Mouse (Mus musculus): ENCODE measurements at regions not wholly inside any gene's neighbourhood (a gene's known extent, or its start where the extent isn't known, plus 50 kb on each side); places are given as distances from the start of the nearest gene placed in this dataset.

DNA sequence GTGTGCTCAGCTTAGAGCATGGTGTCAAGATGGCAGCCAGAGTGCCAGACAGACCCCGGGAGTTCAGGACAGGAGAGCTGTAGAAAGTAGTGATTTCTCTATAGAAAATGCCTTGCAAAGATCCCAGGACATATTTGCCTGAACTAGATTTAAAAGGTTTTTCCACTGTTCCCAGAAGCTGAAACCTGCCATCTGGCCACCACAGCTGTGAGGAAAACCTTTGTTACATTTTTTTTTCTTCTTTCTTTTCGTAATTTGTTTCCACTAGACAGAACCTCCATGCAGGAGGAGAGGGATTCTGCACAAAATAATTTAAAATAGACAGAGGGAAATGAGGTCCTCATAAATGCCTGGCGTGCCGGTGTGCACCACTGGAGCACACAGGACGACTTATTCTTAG is 489.6 kb downstream of the Etnk1 start:
- DNase-seq (no peak), ATAC-seq (no peak)
- Histone ChIP-seq H3K27ac (ENCODE audit: low read depth) (no peak overlapping the region), H3K4me1 (ENCODE audit: insufficient read depth) (no peaks in the 10 kb centered on the region), H3K36me3 (replicated peaks; ENCODE audit: insufficient read depth, low read length) (no peaks in the 10 kb centered on the region), H3K27me3 (ENCODE audit: insufficient read depth, low read length) (no peaks in the 10 kb centered on the region), H3K4me2 (ENCODE audit: low read depth, low read length) (no peak overlapping the region), H3K9ac (replicated peaks) (no peak overlapping the region), H3K9me3 (ENCODE audit: low read length) (peaks cover 6% of the 10 kb centered on the region; the same call in 1 of the 2 replicates), H3K4me3 (ENCODE audit: low read depth, low read length) (no peak overlapping the region)
- no peak for TF ChIP-seq EP300 (IDR thresholded peaks at IDR 0.05; ENCODE audit: low read depth)
- no peak for TF ChIP-seq CTCF (IDR thresholded peaks at IDR 0.05; ENCODE audit: low read depth)
- 72% methylated on average over 5 of the region's 5 CpGs for WGBS (ENCODE audit: insufficient replicate concordance)

DNA sequence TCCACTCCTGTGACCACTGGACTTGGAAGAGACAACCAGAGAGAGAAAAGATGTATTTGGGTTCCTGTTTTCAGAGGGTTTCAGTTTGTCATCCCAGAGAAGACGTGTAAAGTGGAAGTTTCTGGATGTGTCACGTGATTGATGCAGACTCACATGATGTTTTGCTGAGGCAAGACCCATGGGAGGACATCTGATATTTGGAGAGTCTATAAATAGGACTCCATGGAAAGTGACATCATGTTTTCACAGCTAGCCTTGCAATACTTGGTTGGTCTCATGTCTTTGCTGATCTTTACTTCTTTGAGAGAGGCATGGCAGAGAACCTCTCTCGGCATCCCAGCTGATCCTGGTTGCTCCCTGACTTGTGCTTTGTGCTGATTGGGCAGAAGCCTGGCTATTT is 493.8 kb downstream of the Etnk1 start:
- WGBS (ENCODE audit: insufficient replicate concordance), result 57% methylated on average over 3 of the region's 3 CpGs
- no peaks in the 10 kb centered on the region for H3K9me3 ChIP-seq (ENCODE audit: low read length)
- DNase-seq, result no peak
- H3K27ac ChIP-seq (ENCODE audit: low read depth), result no peak overlapping the region
- no peaks in the 10 kb centered on the region for H3K4me1 ChIP-seq (ENCODE audit: insufficient read depth)
- TF ChIP-seq EP300 (IDR thresholded peaks at IDR 0.05; ENCODE audit: low read depth) (no peak), CTCF (IDR thresholded peaks at IDR 0.05; ENCODE audit: low read depth) (no peak)
- no peaks in the 10 kb centered on the region for H3K36me3 ChIP-seq (replicated peaks; ENCODE audit: insufficient read depth, low read length)
- no peak overlapping the region for H3K4me2 ChIP-seq (ENCODE audit: low read depth, low read length)
- no peak overlapping the region for H3K4me3 ChIP-seq (ENCODE audit: low read depth, low read length)
- no peaks in the 10 kb centered on the region for H3K27me3 ChIP-seq (ENCODE audit: insufficient read depth, low read length)
- H3K9ac ChIP-seq (replicated peaks), result no peak overlapping the region
- ATAC-seq, result no peak

DNA sequence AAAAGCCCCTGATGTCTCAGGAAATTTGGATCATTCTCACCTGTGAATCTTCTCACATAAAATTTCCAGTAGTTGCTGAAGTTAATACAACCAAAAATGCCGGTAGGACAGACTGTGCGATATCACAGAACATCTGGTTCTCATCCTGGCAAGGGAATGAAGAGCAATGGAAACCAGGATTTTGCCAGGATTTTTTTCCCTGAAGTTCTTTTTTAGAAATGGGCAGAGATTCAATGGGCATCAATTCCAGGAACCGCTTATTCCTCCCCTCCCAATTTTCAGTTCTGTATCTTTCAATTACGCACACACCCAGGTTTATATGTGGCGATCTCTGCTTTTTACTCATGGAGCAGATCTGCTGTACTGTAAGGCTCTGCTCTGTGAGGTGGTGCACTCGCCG is 496.3 kb downstream of the Etnk1 start:
- Histone ChIP-seq H3K27me3 (ENCODE audit: insufficient read depth, low read length) (no peaks in the 10 kb centered on the region), H3K4me3 (ENCODE audit: low read depth, low read length) (no peak overlapping the region), H3K9ac (replicated peaks) (no peak overlapping the region), H3K4me1 (ENCODE audit: insufficient read depth) (no peaks in the 10 kb centered on the region), H3K36me3 (replicated peaks; ENCODE audit: insufficient read depth, low read length) (no peaks in the 10 kb centered on the region), H3K9me3 (ENCODE audit: low read length) (no peaks in the 10 kb centered on the region), H3K27ac (ENCODE audit: low read depth) (no peak overlapping the region), H3K4me2 (ENCODE audit: low read depth, low read length) (no peak overlapping the region)
- no peak for ATAC-seq
- no peak for TF ChIP-seq EP300 (IDR thresholded peaks at IDR 0.05; ENCODE audit: low read depth)
- no peak for TF ChIP-seq CTCF (IDR thresholded peaks at IDR 0.05; ENCODE audit: low read depth)
- DNase-seq, result no peak
- 83% methylated on average over 7 of the region's 7 CpGs for WGBS (ENCODE audit: insufficient replicate concordance)

DNA sequence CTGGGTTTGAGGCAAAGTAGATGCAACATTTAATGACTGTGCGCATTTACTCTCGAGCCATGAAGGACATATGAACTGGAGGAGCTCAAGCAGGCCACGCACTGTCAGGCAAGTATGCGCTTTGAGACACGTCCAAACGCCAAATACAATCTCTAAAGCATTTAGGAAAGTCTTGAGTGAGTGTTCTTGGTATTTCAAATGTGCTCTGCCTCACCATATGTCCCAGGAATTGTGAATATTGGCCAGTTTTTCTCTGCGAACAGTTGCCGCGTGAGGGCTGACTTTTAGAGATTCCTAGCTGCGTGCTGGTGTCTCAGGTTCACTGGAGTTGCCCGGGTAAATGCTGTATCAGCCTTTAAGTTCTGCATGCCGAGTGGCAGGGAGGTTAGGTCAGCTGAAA is 498.4 kb downstream of the Etnk1 start:
- H3K36me3 ChIP-seq (replicated peaks; ENCODE audit: insufficient read depth, low read length), result no peaks in the 10 kb centered on the region
- 76% methylated on average over 12 of the region's 12 CpGs for WGBS (ENCODE audit: insufficient replicate concordance)
- no peak for TF ChIP-seq EP300 (IDR thresholded peaks at IDR 0.05; ENCODE audit: low read depth)
- no peak for TF ChIP-seq CTCF (IDR thresholded peaks at IDR 0.05; ENCODE audit: low read depth)

DNA sequence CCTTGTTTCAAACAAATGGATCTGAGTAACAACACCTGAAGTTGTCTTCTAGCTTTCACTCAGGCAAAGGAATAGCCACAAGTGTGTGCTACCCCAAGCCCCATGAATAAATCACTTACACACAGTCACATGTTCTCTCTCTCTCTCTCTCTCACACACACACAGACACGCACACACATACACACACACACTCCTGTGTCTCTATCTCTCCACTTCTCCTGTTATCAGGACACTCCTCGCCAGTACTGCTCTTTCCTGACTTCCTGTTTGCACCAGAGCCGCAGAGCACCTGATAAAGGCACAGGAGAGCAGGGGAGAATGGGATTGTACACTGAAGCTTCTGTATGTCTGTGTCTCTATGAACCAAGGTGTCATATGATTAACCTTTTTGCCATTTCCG is 501.5 kb downstream of the Etnk1 start:
- H3K4me3 ChIP-seq (ENCODE audit: low read depth, low read length), result no peak overlapping the region
- H3K9ac ChIP-seq (replicated peaks), result no peak overlapping the region
- WGBS (ENCODE audit: insufficient replicate concordance), result 55% methylated on average over 4 of the region's 4 CpGs
- H3K27me3 ChIP-seq (ENCODE audit: insufficient read depth, low read length), result no peaks in the 10 kb centered on the region
- H3K9me3 ChIP-seq (ENCODE audit: low read length), result no peaks in the 10 kb centered on the region
- ATAC-seq (no peak), DNase-seq (no peak)
- no peak for TF ChIP-seq EP300 (IDR thresholded peaks at IDR 0.05; ENCODE audit: low read depth)
- no peak for TF ChIP-seq CTCF (IDR thresholded peaks at IDR 0.05; ENCODE audit: low read depth)
- no peaks in the 10 kb centered on the region for H3K4me1 ChIP-seq (ENCODE audit: insufficient read depth)
- no peaks in the 10 kb centered on the region for H3K36me3 ChIP-seq (replicated peaks; ENCODE audit: insufficient read depth, low read length)
- no peak overlapping the region for H3K27ac ChIP-seq (ENCODE audit: low read depth)
- H3K4me2 ChIP-seq (ENCODE audit: low read depth, low read length), result no peak overlapping the region

More for the DNA sequence above, 498.4 kb downstream of the Etnk1 start:
- ATAC-seq, result no peak
- Histone ChIP-seq H3K4me1 (ENCODE audit: insufficient read depth) (no peaks in the 10 kb centered on the region), H3K4me2 (ENCODE audit: low read depth, low read length) (no peak overlapping the region), H3K27ac (ENCODE audit: low read depth) (no peak overlapping the region), H3K27me3 (ENCODE audit: insufficient read depth, low read length) (no peaks in the 10 kb centered on the region), H3K9me3 (ENCODE audit: low read length) (no peaks in the 10 kb centered on the region), H3K4me3 (ENCODE audit: low read depth, low read length) (no peak overlapping the region), H3K9ac (replicated peaks) (no peak overlapping the region)
- no peak for DNase-seq

DNA sequence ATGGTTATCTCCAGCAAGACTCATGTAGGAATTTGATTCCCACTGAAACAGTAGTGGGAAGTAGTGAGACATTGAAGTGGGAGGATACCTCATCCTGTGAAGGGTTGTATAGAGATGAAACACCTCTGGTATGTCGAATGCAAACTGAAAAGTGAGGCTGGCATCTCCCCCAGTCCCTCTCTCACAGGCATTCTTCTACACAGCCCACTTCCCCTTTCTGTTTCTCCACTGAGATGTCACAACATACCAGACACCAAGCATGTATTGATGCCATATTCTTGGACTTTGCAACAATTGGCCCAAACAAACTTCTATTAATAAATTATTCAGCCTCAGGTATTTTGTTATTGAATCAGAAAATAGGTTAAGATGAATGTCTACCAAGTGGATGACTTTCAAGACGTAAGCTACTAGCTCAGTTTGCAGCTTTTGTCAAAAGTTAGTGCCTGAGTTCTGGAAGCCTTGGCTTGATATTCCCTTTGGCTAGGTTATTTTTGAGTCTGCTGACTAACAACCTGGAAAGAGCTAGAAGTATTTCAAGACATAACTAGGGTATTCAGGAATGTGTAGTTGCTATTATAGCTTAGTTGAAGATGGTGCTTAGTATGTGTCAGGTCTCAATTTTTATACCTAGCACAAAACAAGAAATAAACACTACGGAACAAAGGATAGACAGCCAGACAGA is 502.6 kb downstream of the Etnk1 start:
- no peak overlapping the region for H3K4me3 ChIP-seq (ENCODE audit: low read depth, low read length)
- ATAC-seq (no peak), DNase-seq (no peak)
- no peak overlapping the region for H3K9ac ChIP-seq (replicated peaks)
- H3K27me3 ChIP-seq (ENCODE audit: insufficient read depth, low read length), result no peaks in the 10 kb centered on the region
- H3K27ac ChIP-seq (ENCODE audit: low read depth), result no peak overlapping the region
- 59% methylated on average over 3 of the region's 3 CpGs for WGBS (ENCODE audit: insufficient replicate concordance)
- no peaks in the 10 kb centered on the region for H3K4me1 ChIP-seq (ENCODE audit: insufficient read depth)
- no peak for TF ChIP-seq EP300 (IDR thresholded peaks at IDR 0.05; ENCODE audit: low read depth)
- TF ChIP-seq CTCF (IDR thresholded peaks at IDR 0.05; ENCODE audit: low read depth), result no peak
- H3K36me3 ChIP-seq (replicated peaks; ENCODE audit: insufficient read depth, low read length), result no peaks in the 10 kb centered on the region
- no peak overlapping the region for H3K4me2 ChIP-seq (ENCODE audit: low read depth, low read length)
- no peaks in the 10 kb centered on the region for H3K9me3 ChIP-seq (ENCODE audit: low read length)

Data from liver, postnatal 0 days (tissue).